Mouse (Mus musculus) liver, embryonic 15.5 days (tissue): ENCODE measurements around the gene Zc3h12a. TPM values are rescaled to one million over a fixed set of nuclear protein-coding genes. Genes with fewer than 3 reads are reported as not detected.

ENCODE experiments used
- ATAC-seq: fragments of 200-750 bp; cut with Nextera tagmentation; 2 replicates; pipeline ENCODE4 v1.8.0; 2017; ENCODE audit warnings: moderate number of reproducible peaks, mild to moderate bottlenecking, moderate library complexity; ENCODE audit not compliant: insufficient read depth
- H3K27ac ChIP-seq: fragments of 300-500 bp; sonication (generic); replicated peaks from 2 replicates; pipeline ENCODE4 v1.5.1; 2015; ENCODE audit warnings: mild to moderate bottlenecking, inconsistent platforms
- H3K27me3 ChIP-seq: fragments of 300-500 bp; sonication (generic); 2 replicates; pipeline ENCODE4 v1.6.1; 2015; ENCODE audit warnings: mild to moderate bottlenecking, inconsistent platforms
- H3K36me3 ChIP-seq: fragments of 300-500 bp; sonication (generic); replicated peaks from 2 replicates; pipeline ENCODE4 v1.6.1; 2015; ENCODE audit warnings: moderate library complexity, mild to moderate bottlenecking, inconsistent platforms
- H3K4me1 ChIP-seq: fragments of 300-500 bp; sonication (generic); replicated peaks from 2 replicates; pipeline ENCODE4 v1.6.1; 2015; ENCODE audit warnings: inconsistent platforms
- H3K4me2 ChIP-seq: fragments of 300-500 bp; sonication (generic); 2 replicates; pipeline ENCODE4 v1.6.1; 2015; ENCODE audit warnings: moderate library complexity, mild to moderate bottlenecking, inconsistent platforms
- H3K4me3 ChIP-seq: fragments of 300-500 bp; sonication (generic); replicated peaks from 2 replicates; pipeline ENCODE4 v1.5.1; 2015; ENCODE audit warnings: mild to moderate bottlenecking, inconsistent platforms
- H3K9ac ChIP-seq: fragments of 300-500 bp; sonication (generic); 2 replicates; pipeline ENCODE4 v1.6.1; 2015; ENCODE audit warnings: moderate library complexity, mild to moderate bottlenecking, inconsistent platforms
- H3K9me3 ChIP-seq: fragments of 300-500 bp; sonication (generic); replicated peaks from 2 replicates; pipeline ENCODE4 v1.6.1; 2016; ENCODE audit warnings: inconsistent platforms
- WGBS: fragments of 180-500 bp; shearing (Covaris S2); methylation state at CpG from one replicate; pipeline ENCODE4 v1.1.7; 2015; ENCODE audit warnings: mixed read lengths; ENCODE audit not compliant: insufficient replicate concordance; 5-methylcytosine and 5-hydroxymethylcytosine counted together
- polyA plus RNA-seq: library from polyadenylated mRNA; unstranded; fragments of >200 nt; fragmentation: Nextera tagmentation; extraction: Ambion mirVana; gene quantifications from 2 replicates; pipeline ENCODE4 v1.2.1, GENCODE M21; 2015

Gene Zc3h12a
- polyA plus RNA-seq, 1 experiment from 2014 or later = 0.61 TPM

DNA sequence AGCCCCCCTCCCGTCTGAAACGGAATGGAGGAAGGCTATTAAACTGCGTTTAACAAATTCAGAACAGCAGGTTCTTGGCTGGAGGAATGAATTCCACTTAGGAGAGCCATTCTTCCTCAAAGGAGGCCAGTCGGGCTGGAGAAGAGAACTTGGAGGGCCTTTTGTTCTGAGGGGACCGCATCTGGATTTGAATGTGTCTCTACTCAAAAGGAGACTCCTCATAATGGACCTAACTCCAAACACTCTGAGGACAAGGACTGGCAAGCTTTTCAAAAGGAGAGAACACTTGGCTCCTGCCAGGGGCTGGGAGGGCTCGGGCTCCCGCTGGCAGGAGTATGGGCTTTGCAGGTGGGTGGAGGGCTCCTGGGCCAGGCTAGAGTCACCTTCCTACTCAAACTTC is 17.0 kb upstream of the Zc3h12a start:
- Histone ChIP-seq H3K4me3 (no peak overlapping the region), H3K27ac (peak overlapping the region; percentile 41; the same call in 1 of the 2 replicates), H3K9ac (no peak overlapping the region), H3K9me3 (no peaks in the 10 kb centered on the region), H3K4me1 (no peaks in the 10 kb centered on the region), H3K4me2 (no peak overlapping the region), H3K27me3 (no peaks in the 10 kb centered on the region), H3K36me3 (no peaks in the 10 kb centered on the region)
- ATAC-seq = no peak
- WGBS = 37% methylated on average over 7 of the region's 7 CpGs

DNA sequence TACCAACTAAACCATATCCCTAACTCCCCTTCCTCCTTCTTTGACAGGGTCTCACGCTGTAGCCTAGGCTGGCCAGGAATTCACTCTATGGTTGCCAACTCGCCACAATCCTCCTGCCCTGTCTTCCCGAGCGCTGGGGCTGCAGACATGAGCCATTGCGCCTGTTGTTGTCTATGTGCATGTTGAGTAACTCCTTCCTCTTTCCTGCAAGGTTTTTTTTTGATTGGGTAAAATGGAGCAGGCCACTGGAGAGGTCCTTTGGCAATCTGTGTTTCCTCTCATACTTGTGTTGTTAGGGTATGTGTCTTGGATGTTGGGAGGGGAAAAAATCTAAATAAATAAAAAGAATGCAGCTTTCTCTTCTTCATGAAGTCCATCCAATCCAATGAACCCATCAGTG is 16.6 kb upstream of the Zc3h12a start:
- H3K4me2 ChIP-seq = no peak overlapping the region
- no peaks in the 10 kb centered on the region for H3K27me3 ChIP-seq
- H3K36me3 ChIP-seq = no peaks in the 10 kb centered on the region
- H3K9ac ChIP-seq = no peak overlapping the region
- 31% methylated on average over 5 of the region's 5 CpGs for WGBS
- no peak overlapping the region for H3K4me3 ChIP-seq
- H3K4me1 ChIP-seq = no peaks in the 10 kb centered on the region
- ATAC-seq = no peak
- H3K27ac ChIP-seq = peak overlapping the region; percentile 41; the same call in 1 of the 2 replicates
- H3K9me3 ChIP-seq = no peaks in the 10 kb centered on the region

DNA sequence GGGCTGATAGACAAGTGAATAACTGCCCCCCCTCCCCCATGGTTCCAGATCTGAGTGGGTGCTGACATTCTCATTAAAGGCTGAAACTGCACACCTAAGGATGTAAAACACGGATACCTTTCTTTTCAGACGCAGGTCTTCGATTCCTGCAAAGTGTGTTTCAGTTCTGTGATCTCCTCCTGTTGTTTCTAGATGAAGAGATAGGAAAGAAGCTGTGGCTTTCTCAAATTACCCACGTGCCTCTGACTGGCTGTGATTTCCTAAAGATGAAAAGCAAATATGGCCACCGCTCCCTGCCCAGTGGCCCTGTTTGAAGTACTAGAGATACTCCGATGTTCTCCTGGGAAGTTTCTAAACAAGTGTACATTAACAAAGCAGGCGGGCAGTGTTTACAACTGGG is 10.7 kb upstream of the Zc3h12a start:
- no peak overlapping the region for H3K4me3 ChIP-seq
- no peak overlapping the region for H3K27ac ChIP-seq
- H3K36me3 ChIP-seq = no peaks in the 10 kb centered on the region
- no peak for ATAC-seq
- 50% methylated on average over 7 of the region's 7 CpGs for WGBS
- H3K4me1 ChIP-seq = no peaks in the 10 kb centered on the region
- H3K27me3 ChIP-seq = no peaks in the 10 kb centered on the region
- H3K9me3 ChIP-seq = no peaks in the 10 kb centered on the region
- H3K9ac ChIP-seq = no peak overlapping the region
- no peak overlapping the region for H3K4me2 ChIP-seq

DNA sequence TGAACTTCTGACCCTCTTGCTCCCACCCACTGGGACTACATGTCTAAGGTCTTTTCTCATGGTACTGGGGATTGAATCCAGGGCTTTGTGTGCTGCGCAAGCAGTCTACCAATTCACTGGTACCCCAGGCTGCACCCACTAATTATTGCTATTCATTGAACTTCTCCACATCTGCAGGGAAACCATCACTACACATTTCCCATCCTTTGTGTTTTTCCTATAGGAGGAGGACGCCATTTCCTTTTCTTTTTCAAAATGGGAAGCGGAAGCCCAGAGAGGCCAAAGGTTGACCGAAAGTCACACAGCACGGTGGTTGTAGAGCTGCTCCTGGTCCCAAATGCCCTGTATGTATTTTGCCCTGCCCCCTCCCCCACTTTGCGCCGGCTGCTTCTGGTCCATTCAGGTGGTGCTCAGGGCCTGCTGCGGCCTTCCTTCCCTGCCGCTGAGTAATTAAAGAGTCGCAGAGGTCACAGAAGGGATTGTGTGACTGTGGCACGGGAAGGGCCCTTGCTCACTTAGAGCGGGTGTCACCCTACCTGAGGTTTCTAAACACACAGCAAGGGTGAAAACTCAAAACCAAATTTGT is 8.8 kb upstream of the Zc3h12a start:
- H3K9me3 ChIP-seq = no peaks in the 10 kb centered on the region
- ATAC-seq = no peak
- no peaks in the 10 kb centered on the region for H3K4me1 ChIP-seq
- no peak overlapping the region for H3K9ac ChIP-seq
- no peak overlapping the region for H3K4me3 ChIP-seq
- H3K27ac ChIP-seq = no peak overlapping the region
- H3K4me2 ChIP-seq = no peak overlapping the region
- H3K36me3 ChIP-seq = no peaks in the 10 kb centered on the region
- H3K27me3 ChIP-seq = no peaks in the 10 kb centered on the region
- WGBS = 70% methylated on average over 12 of the region's 12 CpGs

DNA sequence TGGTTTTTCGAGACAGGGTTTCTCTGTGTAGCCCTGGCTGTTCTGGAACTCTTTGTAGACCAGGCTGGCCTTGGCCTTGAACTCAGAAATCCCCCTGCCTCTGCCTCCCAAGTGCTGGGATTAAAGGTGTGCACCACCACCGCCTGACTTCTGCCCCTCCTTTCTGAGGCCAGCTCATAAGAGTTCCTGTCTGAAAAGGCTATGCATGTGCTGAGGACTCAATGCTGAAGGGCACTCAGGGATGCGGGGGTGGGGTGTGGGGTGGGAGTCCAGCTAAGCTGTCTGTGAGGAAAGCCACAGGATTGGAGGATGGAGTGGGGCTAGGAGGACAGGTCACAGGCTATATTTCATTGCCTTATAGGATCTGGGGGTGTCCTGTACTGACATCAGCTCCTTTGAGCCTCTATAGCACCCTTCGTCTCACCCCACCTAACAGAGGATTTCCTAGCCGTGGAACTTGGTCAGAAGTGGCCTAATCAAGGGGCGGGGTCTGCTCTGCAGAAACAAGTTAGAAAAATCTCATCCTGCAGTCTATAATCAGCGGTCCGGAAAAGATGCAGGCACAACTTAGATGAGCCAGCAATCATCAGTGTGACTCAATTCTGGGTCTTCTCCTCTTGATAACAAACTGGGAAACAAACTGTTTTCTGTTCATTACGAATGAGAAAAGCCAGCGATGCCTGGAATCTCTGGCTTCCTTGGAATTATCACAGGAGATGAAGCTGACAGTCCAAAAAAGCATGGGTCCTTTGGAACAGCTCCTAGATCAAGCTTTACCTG is 7.6 kb upstream of the Zc3h12a start:
- ATAC-seq = no peak
- Histone ChIP-seq H3K27me3 (no peaks in the 10 kb centered on the region), H3K9me3 (no peaks in the 10 kb centered on the region), H3K9ac (no peak overlapping the region), H3K4me1 (no peaks in the 10 kb centered on the region), H3K4me2 (no peak overlapping the region), H3K36me3 (no peaks in the 10 kb centered on the region), H3K4me3 (no peak overlapping the region), H3K27ac (no peak overlapping the region)
- WGBS = 51% methylated on average over 10 of the region's 10 CpGs

DNA sequence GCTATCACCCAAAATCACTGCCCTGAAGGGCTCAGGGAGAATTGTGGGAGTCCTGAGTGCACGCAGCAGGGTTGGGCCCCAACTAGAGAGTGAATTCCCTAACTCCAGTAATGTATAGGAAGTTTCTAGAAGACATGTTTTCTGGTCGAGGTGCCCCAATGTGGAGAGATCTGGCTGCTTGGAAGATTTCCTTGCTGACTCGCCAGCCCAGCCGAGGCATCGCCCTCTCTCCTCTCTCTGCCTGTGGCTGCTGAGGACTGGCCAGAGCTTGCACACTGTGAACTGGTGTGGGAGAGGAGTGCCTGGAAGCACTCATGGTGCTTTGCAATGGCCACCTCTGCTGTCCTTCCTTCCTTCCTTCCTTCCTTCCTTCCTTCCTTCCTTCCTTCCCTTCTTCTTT is 7.0 kb upstream of the Zc3h12a start:
- Histone ChIP-seq H3K4me3 (no peak overlapping the region), H3K9ac (no peak overlapping the region), H3K36me3 (no peaks in the 10 kb centered on the region), H3K4me2 (no peak overlapping the region), H3K27me3 (no peaks in the 10 kb centered on the region), H3K4me1 (no peaks in the 10 kb centered on the region), H3K9me3 (no peaks in the 10 kb centered on the region), H3K27ac (no peak overlapping the region)
- ATAC-seq = no peak
- 54% methylated on average over 5 of the region's 5 CpGs for WGBS

DNA sequence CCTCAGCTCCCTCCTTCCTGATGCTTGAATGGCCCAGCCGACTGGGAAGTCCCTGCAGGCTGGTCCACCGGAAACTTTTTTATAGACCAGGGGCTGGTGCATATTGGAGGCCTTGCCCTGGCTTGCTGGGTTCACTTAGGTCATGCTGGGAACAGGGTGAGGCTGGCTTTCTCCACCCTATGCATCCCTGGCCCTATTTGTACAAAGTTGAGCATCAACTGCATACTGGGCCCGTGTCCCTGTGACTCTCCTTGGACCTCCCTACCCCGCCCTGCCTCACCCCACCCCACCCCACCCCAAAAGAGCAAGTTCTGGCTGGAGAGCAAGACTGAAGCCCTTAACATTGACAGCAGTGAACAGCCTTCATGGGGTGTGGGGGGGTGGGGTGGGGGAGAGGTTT is 6.6 kb upstream of the Zc3h12a start:
- Histone ChIP-seq H3K36me3 (no peaks in the 10 kb centered on the region), H3K9ac (no peak overlapping the region), H3K27ac (no peak overlapping the region), H3K4me1 (no peaks in the 10 kb centered on the region), H3K9me3 (no peaks in the 10 kb centered on the region), H3K27me3 (no peaks in the 10 kb centered on the region), H3K4me2 (no peak overlapping the region), H3K4me3 (no peak overlapping the region)
- WGBS = 57% methylated on average over 4 of the region's 4 CpGs
- ATAC-seq = no peak

DNA sequence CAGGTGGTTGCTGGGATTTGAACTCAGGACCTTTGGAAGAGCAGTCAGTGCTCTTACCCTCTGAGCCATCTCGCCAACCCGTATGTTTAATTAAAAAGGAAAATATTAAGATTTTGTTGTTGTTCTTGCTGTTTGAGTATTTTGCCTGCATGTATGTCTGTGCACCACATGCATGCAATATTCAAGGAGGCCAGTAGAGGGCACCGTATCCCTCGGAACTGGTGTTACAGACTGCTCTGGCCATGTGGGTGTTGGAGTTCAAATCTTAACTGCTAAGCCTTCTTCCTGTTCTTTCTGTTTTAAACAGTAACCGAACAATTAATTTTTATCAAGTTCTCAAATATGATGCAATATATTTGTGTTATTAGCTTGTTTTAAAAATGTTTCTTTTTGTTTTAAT is 4.8 kb upstream of the Zc3h12a start:
- Histone ChIP-seq H3K27ac (no peak overlapping the region), H3K4me3 (no peak overlapping the region), H3K27me3 (no peaks in the 10 kb centered on the region), H3K9me3 (no peaks in the 10 kb centered on the region), H3K36me3 (no peaks in the 10 kb centered on the region), H3K4me2 (no peak overlapping the region), H3K9ac (no peak overlapping the region), H3K4me1 (peaks cover 11% of the 10 kb centered on the region)
- ATAC-seq = no peak
- WGBS = 20% methylated on average over 5 of the region's 5 CpGs

DNA sequence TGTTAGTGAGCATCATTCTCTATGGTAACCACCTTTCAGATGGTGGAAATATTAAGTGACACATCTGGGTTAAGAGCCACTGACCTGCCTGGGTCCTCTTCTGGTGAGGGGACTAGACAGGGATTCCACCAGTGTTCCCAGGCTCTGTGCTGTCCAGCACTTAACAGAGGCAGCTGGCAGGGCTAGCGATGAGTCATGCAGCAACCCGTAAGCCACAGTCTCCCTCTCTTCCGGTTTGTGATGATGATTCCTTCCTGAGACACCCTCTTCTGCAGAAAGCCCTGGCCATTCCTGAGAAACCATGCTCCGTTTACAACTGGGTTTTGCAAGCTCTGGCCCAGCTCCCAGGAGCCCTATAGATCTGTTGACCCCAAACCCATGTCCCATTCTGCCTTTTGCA is 3.9 kb upstream of the Zc3h12a start:
- Histone ChIP-seq H3K27me3 (no peaks in the 10 kb centered on the region), H3K9ac (no peak overlapping the region), H3K27ac (no peak overlapping the region), H3K4me3 (no peak overlapping the region), H3K9me3 (no peaks in the 10 kb centered on the region), H3K4me2 (no peak overlapping the region), H3K36me3 (no peaks in the 10 kb centered on the region), H3K4me1 (peaks cover 20% of the 10 kb centered on the region)
- 11% methylated on average over 4 of the region's 4 CpGs for WGBS
- ATAC-seq = no peak

DNA sequence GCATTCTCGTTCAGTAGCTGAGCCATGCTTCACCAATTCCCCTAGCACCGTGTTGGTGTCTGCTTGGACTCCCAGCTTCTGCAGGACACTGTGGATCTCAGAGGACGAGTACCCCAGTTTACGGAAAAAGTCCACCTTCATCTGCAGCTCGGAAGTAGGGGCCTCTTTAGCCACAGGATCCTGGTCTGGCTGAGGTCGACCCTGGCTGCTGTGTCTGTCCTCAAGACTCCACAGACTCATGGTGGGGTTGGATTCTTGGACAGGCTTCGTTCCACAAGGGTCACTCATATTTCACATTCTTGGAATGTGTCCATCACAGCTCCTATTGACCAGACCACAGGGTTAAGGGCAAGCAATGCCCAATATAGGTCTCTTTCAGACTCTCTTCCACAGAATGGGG is 879 bp downstream of the Zc3h12a start:
- Histone ChIP-seq H3K4me1 (peaks cover 61% of the 10 kb centered on the region), H3K27me3 (no peaks in the 10 kb centered on the region), H3K4me2 (peak overlapping the region; percentile 94), H3K4me3 (peak overlapping the region; percentile 70), H3K27ac (peak overlapping the region; percentile 74; the same call in 1 of the 2 replicates), H3K9me3 (no peaks in the 10 kb centered on the region), H3K36me3 (no peaks in the 10 kb centered on the region), H3K9ac (0 out of 2 replicates have a peak overlapping the region, but pooled peaks have one; percentile 62)
- no peak for ATAC-seq
- WGBS = 51% methylated on average over 7 of the region's 7 CpGs

DNA sequence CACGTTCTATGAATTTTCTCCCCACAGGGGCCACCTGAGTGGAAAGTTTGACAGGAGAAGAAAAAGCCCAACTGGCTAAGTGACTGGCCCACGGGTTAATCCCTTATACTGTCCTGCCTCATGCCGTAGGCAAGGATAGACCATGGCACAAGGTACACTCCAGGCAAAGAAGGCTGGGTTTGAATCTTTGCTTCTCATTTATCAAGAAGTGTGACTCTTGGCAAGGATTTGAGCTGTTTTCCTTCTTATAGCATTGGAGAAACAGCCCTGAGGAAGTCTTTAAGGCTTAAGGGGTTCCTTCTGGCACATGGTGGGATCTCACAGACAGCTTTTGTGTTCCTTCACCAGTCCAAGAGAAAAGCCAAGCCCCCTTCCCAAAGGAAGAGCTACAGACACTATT is 1.5 kb downstream of the Zc3h12a start:
- H3K4me3 ChIP-seq = no peak overlapping the region
- H3K9ac ChIP-seq = no peak overlapping the region

More for the DNA sequence above, 1.5 kb downstream of the Zc3h12a start:
- Histone ChIP-seq H3K27me3 (no peaks in the 10 kb centered on the region), H3K4me1 (peaks cover 61% of the 10 kb centered on the region), H3K36me3 (no peaks in the 10 kb centered on the region), H3K9me3 (no peaks in the 10 kb centered on the region), H3K27ac (no peak overlapping the region), H3K4me2 (peak overlapping the region; percentile 94)
- no peak for ATAC-seq
- WGBS = 60% methylated on average over 3 of the region's 3 CpGs
